Mouse (Mus musculus) limb, embryonic 15.5 days (tissue): ENCODE results near the gene Tbce. TPM values are rescaled to one million over a fixed set of nuclear protein-coding genes. Genes with fewer than 3 reads are reported as not detected.
A peak's percentile ranks its signal among the peaks of the same experiment; 100 is the strongest.

Experiments
- ATAC-seq: fragments of 200-750 bp; cut with Nextera tagmentation; 2 replicates; pipeline ENCODE4 v1.8.0; 2017; ENCODE audit warnings: low read depth, moderate TSS enrichment; ENCODE audit not compliant: insufficient number of reproducible peaks, low FRiP score, low TSS enrichment
- H3K27ac ChIP-seq: fragments of 300-500 bp; sonication (generic); 2 replicates; pipeline ENCODE4 v1.5.1; 2015; ENCODE audit warnings: moderate library complexity, mild to moderate bottlenecking, inconsistent platforms
- H3K27me3 ChIP-seq: fragments of 300-500 bp; sonication (generic); 2 replicates; pipeline ENCODE4 v1.6.1; 2015; ENCODE audit warnings: inconsistent platforms
- H3K36me3 ChIP-seq: fragments of 300-500 bp; sonication (generic); 2 replicates; pipeline ENCODE4 v1.6.1; 2015; ENCODE audit warnings: inconsistent platforms
- H3K4me1 ChIP-seq: fragments of 300-500 bp; sonication (generic); 2 replicates; pipeline ENCODE4 v1.6.1; 2015; ENCODE audit warnings: inconsistent platforms
- H3K4me2 ChIP-seq: fragments of 300-500 bp; sonication (generic); 2 replicates; pipeline ENCODE4 v1.6.1; 2015; ENCODE audit warnings: mild to moderate bottlenecking, inconsistent platforms
- H3K4me3 ChIP-seq: fragments of 300-500 bp; sonication (generic); 2 replicates; pipeline ENCODE4 v1.5.1; 2015; ENCODE audit warnings: mild to moderate bottlenecking, inconsistent platforms
- H3K9ac ChIP-seq: fragments of 300-500 bp; sonication (generic); 2 replicates; pipeline ENCODE4 v1.6.1; 2015; ENCODE audit warnings: inconsistent platforms
- H3K9me3 ChIP-seq: fragments of 300-500 bp; sonication (generic); 2 replicates; pipeline ENCODE4 v1.6.1; 2016; ENCODE audit warnings: inconsistent platforms
- WGBS: fragments of 180-500 bp; shearing (Covaris S2); methylation state at CpG from one replicate; pipeline ENCODE4 v1.1.7; 2015; 5-methylcytosine and 5-hydroxymethylcytosine counted together
- polyA plus RNA-seq: library from polyadenylated mRNA; unstranded; fragments of >200 nt; fragmentation: Nextera tagmentation; extraction: Ambion mirVana; gene quantifications from 2 replicates; pipeline ENCODE4 v1.2.1, GENCODE M21; 2015

Tbce gene
- polyA plus RNA-seq, result 50.1 and 50.8 TPM in 2 replicates

GRCm38 (mm10) chr13:14039292-14039965, at the start of gene Tbce:
Gene Tbce (minus strand): TSS chr13:14039638.
- H3K9me3 ChIP-seq, result no peaks in the 10 kb centered on the region
- H3K27ac ChIP-seq, result peak within 1 kb of the TSS; percentile 99
- H3K9ac ChIP-seq, result peak within 1 kb of the TSS; percentile 68
- under 1% methylated on average over 35 of the region's 35 CpGs for WGBS
- no peaks in the 10 kb centered on the region for H3K27me3 ChIP-seq
- ATAC-seq, result peak; percentile 92
- H3K4me2 ChIP-seq, result peak within 1 kb of the TSS; percentile 83
- H3K4me3 ChIP-seq, result peak within 1 kb of the TSS; percentile 71
- no peaks in the 10 kb centered on the region for H3K36me3 ChIP-seq
- peaks cover 11% of the 10 kb centered on the region for H3K4me1 ChIP-seq

- no peaks in the 10 kb centered on the region for H3K9me3 ChIP-seq
- H3K4me1 ChIP-seq, result no peaks in the 10 kb centered on the region
- no peak overlapping the region for H3K4me2 ChIP-seq
- H3K27ac ChIP-seq, result no peak overlapping the region
- ATAC-seq, result no peak
- H3K9ac ChIP-seq, result no peak overlapping the region
- no peak overlapping the region for H3K4me3 ChIP-seq
- H3K36me3 ChIP-seq, result no peaks in the 10 kb centered on the region
- WGBS, result 66% methylated on average over 1 of the region's 1 CpGs
- H3K27me3 ChIP-seq, result no peaks in the 10 kb centered on the region
These were observed 49.2 kb upstream of the Tbce start for GRCm38 (mm10) chr13:14088669-14089068.

- Histone ChIP-seq H3K4me1 (no peaks in the 10 kb centered on the region), H3K9ac (no peak overlapping the region), H3K4me3 (no peak overlapping the region), H3K27me3 (no peaks in the 10 kb centered on the region), H3K9me3 (no peaks in the 10 kb centered on the region), H3K27ac (no peak overlapping the region), H3K4me2 (no peak overlapping the region), H3K36me3 (no peaks in the 10 kb centered on the region)
- ATAC-seq, result no peak
- 81% methylated on average over 1 of the region's 1 CpGs for WGBS
These were observed 35.9 kb upstream of the Tbce start for GRCm38 (mm10) chr13:14075326-14075725.

- H3K9ac ChIP-seq, result no peak overlapping the region
- ATAC-seq, result no peak
- WGBS, result 77% methylated on average over 1 of the region's 1 CpGs
These were observed 34.9 kb upstream of the Tbce start for GRCm38 (mm10) chr13:14074371-14074770.

GRCm38 (mm10) chr13:14069291-14069690, 29.9 kb upstream of the Tbce start:
- H3K27me3 ChIP-seq, result no peaks in the 10 kb centered on the region
- no peak for ATAC-seq
- H3K4me1 ChIP-seq, result no peaks in the 10 kb centered on the region
- H3K4me2 ChIP-seq, result no peak overlapping the region
- WGBS, result 90% methylated on average over 1 of the region's 1 CpGs
- no peak overlapping the region for H3K9ac ChIP-seq
- H3K27ac ChIP-seq, result no peak overlapping the region
- no peaks in the 10 kb centered on the region for H3K36me3 ChIP-seq
- no peak overlapping the region for H3K4me3 ChIP-seq
- no peaks in the 10 kb centered on the region for H3K9me3 ChIP-seq

More at GRCm38 (mm10) chr13:14074371-14074770, 34.9 kb upstream of the Tbce start:
- Histone ChIP-seq H3K4me1 (no peaks in the 10 kb centered on the region), H3K27ac (no peak overlapping the region), H3K4me3 (no peak overlapping the region), H3K4me2 (no peak overlapping the region), H3K36me3 (no peaks in the 10 kb centered on the region), H3K9me3 (no peaks in the 10 kb centered on the region), H3K27me3 (no peaks in the 10 kb centered on the region)

- H3K27ac ChIP-seq, result no peak overlapping the region
These were observed 28.6 kb upstream of the Tbce start for GRCm38 (mm10) chr13:14068035-14068434.

GRCm38 (mm10) chr13:14065701-14066100, 26.3 kb upstream of the Tbce start:
- H3K9me3 ChIP-seq, result no peaks in the 10 kb centered on the region
- no peaks in the 10 kb centered on the region for H3K36me3 ChIP-seq
- no peak overlapping the region for H3K4me2 ChIP-seq
- WGBS, result 90% methylated on average over 1 of the region's 1 CpGs
- H3K27ac ChIP-seq, result no peak overlapping the region
- no peak overlapping the region for H3K9ac ChIP-seq
- ATAC-seq, result no peak
- H3K4me3 ChIP-seq, result no peak overlapping the region
- no peaks in the 10 kb centered on the region for H3K27me3 ChIP-seq
- peaks cover 9% of the 10 kb centered on the region; the same call in 1 of the 2 replicates for H3K4me1 ChIP-seq

More at GRCm38 (mm10) chr13:14068035-14068434, 28.6 kb upstream of the Tbce start:
- Histone ChIP-seq H3K4me2 (no peak overlapping the region), H3K9ac (no peak overlapping the region), H3K27me3 (no peaks in the 10 kb centered on the region), H3K4me1 (no peaks in the 10 kb centered on the region), H3K9me3 (no peaks in the 10 kb centered on the region), H3K4me3 (no peak overlapping the region), H3K36me3 (no peaks in the 10 kb centered on the region)
- no peak for ATAC-seq

GRCm38 (mm10) chr13:14065028-14065380, 25.6 kb upstream of the Tbce start:
- peak overlapping the region; percentile 98; the same call in 1 of the 2 replicates for H3K9ac ChIP-seq
- peaks cover 10% of the 10 kb centered on the region; the same call in 1 of the 2 replicates for H3K4me1 ChIP-seq
- no peaks in the 10 kb centered on the region for H3K27me3 ChIP-seq
- peak overlapping the region; percentile 99; the same call in 1 of the 2 replicates for H3K27ac ChIP-seq
- no peaks in the 10 kb centered on the region for H3K9me3 ChIP-seq
- H3K4me2 ChIP-seq, result peak overlapping the region; percentile 59
- peak overlapping the region; percentile 98 for H3K4me3 ChIP-seq
- H3K36me3 ChIP-seq, result no peaks in the 10 kb centered on the region
- no peak for ATAC-seq
- 6% methylated on average over 9 of the region's 9 CpGs for WGBS

- Histone ChIP-seq H3K27ac (peak overlapping the region; percentile 99), H3K36me3 (no peaks in the 10 kb centered on the region), H3K9me3 (no peaks in the 10 kb centered on the region), H3K9ac (peak overlapping the region; percentile 98), H3K4me3 (peak overlapping the region; percentile 98), H3K4me1 (peaks cover 10% of the 10 kb centered on the region; the same call in 1 of the 2 replicates), H3K27me3 (no peaks in the 10 kb centered on the region), H3K4me2 (peak overlapping the region; percentile 59)
- WGBS, result under 1% methylated on average over 57 of the region's 65 CpGs
- ATAC-seq, result no peak
These were observed 25.0 kb upstream of the Tbce start for GRCm38 (mm10) chr13:14064341-14065027.

- Histone ChIP-seq H3K9me3 (no peaks in the 10 kb centered on the region), H3K27me3 (no peaks in the 10 kb centered on the region), H3K4me2 (peak overlapping the region; percentile 59), H3K4me1 (peaks cover 10% of the 10 kb centered on the region; the same call in 1 of the 2 replicates), H3K36me3 (0 out of 2 replicates have a peak, but pooled peaks cover 4% of the 10 kb centered on the region), H3K9ac (peak overlapping the region; percentile 98), H3K27ac (peak overlapping the region; percentile 99), H3K4me3 (peak overlapping the region; percentile 98)
- ATAC-seq, result peak; percentile 17
- WGBS, result under 1% methylated on average over 27 of the region's 31 CpGs
These were observed 24.5 kb upstream of the Tbce start for GRCm38 (mm10) chr13:14063942-14064271.

GRCm38 (mm10) chr13:14063013-14063941, 23.8 kb upstream of the Tbce start, which contains the start of the genes Arid4b and Ggps1:
Gene Arid4b (plus strand): TSS chr13:14063232.
Gene Ggps1 (minus strand): TSS chr13:14063488.
- Histone ChIP-seq H3K36me3 (0 out of 2 replicates have a peak, but pooled peaks cover 6% of the 10 kb centered on the region), H3K4me2 (peak within 1 kb of the TSS; percentile 62), H3K4me3 (peak within 1 kb of the TSS; percentile 98), H3K27me3 (no peaks in the 10 kb centered on the region), H3K9me3 (no peaks in the 10 kb centered on the region), H3K27ac (peak within 1 kb of the TSS; percentile 99), H3K4me1 (peaks cover 10% of the 10 kb centered on the region; the same call in 1 of the 2 replicates), H3K9ac (peak within 1 kb of the TSS; percentile 98)
- ATAC-seq, result peak; percentile 99
- under 1% methylated on average over 62 of the region's 64 CpGs for WGBS
